Mouse (Mus musculus): ENCODE data around the gene Kbtbd3. TPM values are rescaled to one million over a fixed set of nuclear protein-coding genes. Genes with fewer than 3 reads are reported as not detected.
A peak's percentile ranks its signal among the peaks of the same experiment; 100 is the strongest.

Kbtbd3 gene
- 1 to 10 TPM; 5.5 TPM for total RNA-seq (2021)
- long read RNA-seq, experiment 1, transcript Kbtbd3-201 (3 exons, 2,231 nt): minor isoform, 5 of 23 reads
- long read RNA-seq, experiment 1, transcript Kbtbd3-202 (4 exons, 2,313 nt): major isoform, 10 of 23 reads
- long read RNA-seq, experiment 1, partial matches to known transcripts: 3 of 23 reads
- long read RNA-seq, experiment 1, other reads (novel, unspliced or antisense): 5 of 23 reads
- long read RNA-seq, experiment 2, partial matches to known transcripts: 0 of 4 reads
- long read RNA-seq, experiment 2, other reads (novel, unspliced or antisense): 0 of 4 reads

DNA sequence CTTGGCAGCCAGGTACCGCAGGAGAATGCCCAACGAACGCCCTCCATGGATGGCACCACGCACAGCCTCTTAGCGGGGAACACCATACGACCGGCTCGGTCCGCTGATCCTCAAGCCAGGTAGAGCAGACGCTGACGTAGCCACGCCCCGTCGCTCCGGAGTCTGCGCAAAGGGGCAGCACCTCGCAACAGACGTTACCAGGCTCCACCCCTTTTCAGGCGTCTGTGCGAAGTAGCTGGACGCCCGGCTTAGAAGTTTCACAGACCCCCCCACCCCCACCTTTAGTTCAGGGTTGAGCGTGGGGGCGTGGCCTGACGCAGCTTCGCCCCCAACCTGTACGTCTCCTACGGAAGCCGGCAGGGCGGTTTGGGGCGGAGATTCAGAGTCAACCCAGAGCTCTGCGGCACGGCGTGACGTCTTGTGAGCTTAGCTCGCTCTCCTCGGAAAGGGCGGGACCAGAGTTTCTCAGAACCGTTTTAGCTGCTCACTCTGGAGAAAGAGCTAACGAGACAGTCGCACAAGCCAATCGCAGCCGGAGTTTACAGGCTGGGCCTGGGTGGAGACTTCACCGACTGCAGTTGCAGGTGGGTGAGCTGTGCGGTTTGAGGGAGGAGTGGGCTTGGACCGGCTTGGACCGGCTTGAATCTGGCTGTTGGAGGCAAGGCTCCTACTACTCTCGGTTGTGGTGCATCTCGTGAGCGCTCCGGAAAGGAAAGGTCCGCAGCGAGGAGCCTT, at the start of gene Kbtbd3, which contains the start of gene Aasdhppt:
Gene Kbtbd3 (plus strand): TSS at position 483 of the 735 bp plus-strand sequence.
Gene Aasdhppt (minus strand): TSS at position 121 of the 735 bp plus-strand sequence.
- DNase-seq (ENCODE audit: low spot score): peak; percentile 98

GRCm38 (mm10) chr9:4259841-4260745, 49.5 kb upstream of the Kbtbd3 start:
- DNase-seq (ENCODE audit: low spot score): no peak

DNA sequence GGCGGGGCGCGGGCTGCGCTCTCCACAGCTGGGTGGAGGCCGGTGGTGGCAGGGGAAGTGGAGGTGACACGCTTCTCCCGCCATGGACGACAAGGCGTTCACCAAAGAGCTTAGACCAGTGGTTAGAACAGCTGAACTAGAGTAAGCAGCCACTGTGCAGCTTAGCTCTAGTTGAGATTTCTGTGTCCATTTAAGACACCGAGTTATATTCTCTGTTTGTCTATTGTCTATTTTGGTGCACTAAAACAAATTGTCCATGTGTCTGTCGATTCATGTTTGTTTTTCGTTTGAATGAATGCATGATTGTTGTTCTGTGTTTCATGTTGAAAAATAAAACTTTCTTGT, 48.9 kb upstream of the Kbtbd3 start:
- no peak for DNase-seq (ENCODE audit: low spot score)

GRCm38 (mm10) chr9:4266881-4267280, 42.8 kb upstream of the Kbtbd3 start:
- no peak for DNase-seq (ENCODE audit: low spot score)

- DNase-seq (ENCODE audit: low spot score): no peak
These were observed 25.8 kb upstream of the Kbtbd3 start for GRCm38 (mm10) chr9:4283850-4284249.

DNA sequence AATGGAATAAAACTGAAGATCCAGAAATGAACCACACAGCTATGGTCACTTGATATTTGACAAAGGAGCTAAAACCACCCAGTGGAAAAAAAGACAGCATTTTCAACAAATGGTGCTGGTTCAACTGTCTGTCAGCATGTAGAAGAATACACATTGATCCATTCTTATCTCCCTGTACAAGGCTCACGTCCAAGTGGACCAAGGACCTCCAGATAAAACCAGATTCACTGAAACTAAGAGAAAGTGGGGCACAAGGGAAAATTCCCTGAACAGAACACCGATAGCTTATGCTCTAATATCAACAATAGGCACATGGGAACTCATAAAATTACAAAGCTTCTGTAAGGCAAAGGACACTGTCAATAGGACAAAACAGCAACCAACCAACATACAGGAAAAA, 9.2 kb upstream of the Kbtbd3 start:
- DNase-seq (ENCODE audit: low spot score): no peak

GRCm38 (mm10) chr9:4304867-4305266, 4.8 kb upstream of the Kbtbd3 start:
- no peak for DNase-seq (ENCODE audit: low spot score)

DNA sequence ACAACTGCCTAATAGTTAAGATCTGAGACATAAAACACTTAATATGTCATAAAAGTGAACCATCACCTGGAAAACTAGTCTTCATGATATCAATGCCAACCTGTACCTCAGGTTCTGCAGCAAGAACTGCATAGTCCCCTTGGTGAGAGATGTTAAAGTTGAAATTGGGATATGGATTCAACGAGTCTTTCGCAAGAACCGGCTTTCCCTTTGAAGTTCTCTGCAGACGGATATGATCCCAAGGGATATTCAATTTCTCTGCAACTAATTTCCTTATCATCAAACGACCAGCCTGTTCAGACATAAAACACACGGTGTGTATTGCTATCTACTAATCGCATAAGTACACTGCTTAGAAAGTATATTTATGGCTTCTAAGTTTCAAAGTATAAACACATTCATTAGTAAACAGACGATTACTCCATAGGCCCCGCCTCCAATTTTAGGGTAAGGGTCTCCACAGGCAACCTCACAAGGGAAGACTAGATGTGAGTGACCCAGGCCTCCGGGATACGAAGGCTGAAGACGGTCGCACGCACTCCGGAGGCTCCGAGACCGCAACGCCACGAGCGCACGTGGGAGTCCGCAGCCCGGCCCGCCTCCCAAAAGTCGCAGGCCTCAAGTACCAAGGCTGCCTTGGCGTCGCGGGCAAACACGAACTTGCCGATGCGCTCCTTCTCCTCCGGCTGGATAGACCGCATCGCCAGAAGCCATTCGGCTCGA, 844 bp upstream of the Kbtbd3 start:
- no peak for DNase-seq (ENCODE audit: low spot score)

DNA sequence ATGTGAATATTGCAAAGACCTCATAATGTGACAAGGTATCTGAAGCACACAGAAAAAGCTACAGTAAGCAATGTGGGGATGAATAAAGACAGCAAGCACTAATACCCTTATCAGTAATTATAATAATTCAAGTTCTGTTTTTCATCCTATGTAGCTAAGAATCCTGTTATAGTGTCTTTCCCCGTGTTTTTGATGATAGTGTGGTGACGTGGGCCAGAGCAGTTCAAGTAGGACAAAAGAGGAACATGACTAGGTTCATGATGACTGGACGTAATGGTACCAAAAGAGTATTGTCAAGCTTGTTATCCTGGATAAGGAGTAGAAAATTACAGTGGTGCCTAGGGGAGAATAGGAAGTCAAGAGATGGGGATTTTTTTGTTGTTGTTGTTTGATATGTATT, 1.1 kb downstream of the Kbtbd3 start:
- no peak for DNase-seq (ENCODE audit: low spot score)

- no peak for DNase-seq (ENCODE audit: low spot score)
These were observed 1.5 kb downstream of the Kbtbd3 start for GRCm38 (mm10) chr9:4311162-4311561.

- no peak for DNase-seq (ENCODE audit: low spot score)
These were observed 4.3 kb downstream of the Kbtbd3 start for GRCm38 (mm10) chr9:4313946-4314345.

- no peak for DNase-seq (ENCODE audit: low spot score)
These were observed 6.1 kb downstream of the Kbtbd3 start for GRCm38 (mm10) chr9:4315746-4316145.

GRCm38 (mm10) chr9:4318939-4319721, 9.5 kb downstream of the Kbtbd3 start:
- DNase-seq (ENCODE audit: low spot score): no peak

- no peak for DNase-seq (ENCODE audit: low spot score)
These were observed 43.5 kb downstream of the Kbtbd3 start for GRCm38 (mm10) chr9:4353163-4353562.

- peak; percentile 99 for DNase-seq (ENCODE audit: low spot score)
These were observed 66.4 kb downstream of the Kbtbd3 start, which contains the start of gene Msantd4 for GRCm38 (mm10) chr9:4375828-4376639. Gene Msantd4 (plus strand): TSS chr9:4376562.

GRCm38 (mm10) chr9:4376640-4377120, 67.0 kb downstream of the Kbtbd3 start:
- DNase-seq (ENCODE audit: low spot score): no peak

Data from gastrocnemius, adult 18-20 months (tissue).